Mouse (Mus musculus) left cerebral cortex, postnatal 36 days (tissue): ENCODE data around the gene Slc29a3. TPM values are rescaled to one million over a fixed set of nuclear protein-coding genes. Genes with fewer than 3 reads are reported as not detected.
A peak's percentile ranks its signal among the peaks of the same experiment; 100 is the strongest.
"Not testable (repeated sequence)": the region's sequence is repeated elsewhere in the genome, so short reads cannot be mapped to it uniquely, and the experiment has no call there.

Source experiments
- DNase-seq, 2 experiments: peaks; one replicate each; pipeline ENCODE4 v3.0.0; 2021 to 2022; ENCODE audit warnings: low spot score in 2 of 2, mixed read lengths in 1 of 2
- intact Hi-C: fragments of 180-260 bp; cut with DNase I; formaldehyde crosslinking; loops from one replicate; pipeline ENCODE4 v1.15.1; 2025
- total RNA-seq, 2 experiments: library from RNA; stranded (reverse); gene quantifications; 2 replicates each; pipeline ENCODE4 v1.2.3; 2021

Slc29a3 gene
- total RNA-seq, 2 experiments from 2014 or later: 15.5 to 18.4 TPM

DNA sequence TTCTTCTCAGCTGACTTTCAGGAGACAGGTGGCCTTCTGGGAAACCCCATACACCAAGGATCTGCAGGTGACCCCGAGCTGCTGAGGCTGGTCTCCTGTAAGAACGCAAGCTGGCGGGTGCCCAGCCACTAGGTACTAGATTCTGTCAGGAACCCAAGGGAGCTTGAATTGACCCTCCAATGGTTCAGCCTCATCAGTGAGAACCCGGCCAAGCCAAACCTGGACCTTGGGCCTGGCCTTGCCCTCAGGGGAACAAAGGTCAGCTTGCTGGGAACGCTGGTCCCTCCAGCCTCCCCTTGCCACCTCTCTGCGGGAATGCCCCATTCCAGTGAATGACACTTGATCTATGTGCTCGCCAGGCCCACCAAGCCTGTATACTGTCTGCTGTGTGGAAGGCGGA is 19.1 kb downstream of the Slc29a3 start:
- no peak for DNase-seq
- intact Hi-C loops: no loop called here

DNA sequence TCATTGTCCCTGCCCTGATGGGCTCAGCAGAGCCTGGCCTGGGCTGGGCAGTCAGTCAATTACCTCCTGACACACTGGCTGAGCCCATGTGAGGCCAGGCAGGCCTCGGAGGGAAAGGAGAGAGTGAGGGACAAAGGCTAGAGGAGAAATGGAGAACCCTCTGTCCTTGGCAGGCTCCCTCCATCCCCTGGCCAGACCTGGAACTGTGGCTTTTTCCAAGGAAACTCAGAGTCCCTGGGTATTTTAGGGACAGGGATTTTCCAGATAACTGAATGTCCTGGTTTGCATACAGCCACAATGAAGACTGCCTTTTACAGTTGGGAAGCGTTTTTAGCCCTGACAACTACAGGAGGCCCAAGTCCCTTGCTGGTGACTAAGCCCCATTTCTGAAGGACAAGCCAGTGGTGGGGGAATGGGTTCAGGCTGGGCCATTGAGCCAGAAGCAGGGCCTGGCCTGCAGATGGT is 20.2 kb downstream of the Slc29a3 start:
- DNase-seq: no peak

DNA sequence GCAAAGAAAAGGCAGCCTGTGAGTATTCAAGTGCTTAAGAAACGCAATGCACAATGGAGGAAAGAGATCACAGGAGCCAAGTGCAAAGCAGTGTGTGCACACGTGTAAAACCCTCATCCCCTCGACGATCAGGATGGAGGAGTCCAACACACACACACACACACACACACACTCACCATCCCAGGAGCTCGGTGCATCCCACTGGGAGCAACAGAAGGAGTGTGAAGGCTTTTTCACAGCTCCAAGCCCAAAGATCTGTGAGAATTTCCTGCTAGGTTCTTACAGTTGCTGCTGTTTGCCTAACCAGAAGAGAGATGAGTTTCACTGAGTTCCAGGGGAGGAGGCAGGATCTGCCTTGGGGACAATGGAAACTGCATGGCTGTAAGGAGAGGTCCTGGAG is 20.9 kb downstream of the Slc29a3 start:
- no peak for DNase-seq
- intact Hi-C loops: no loop called here

More for the DNA sequence above, 20.2 kb downstream of the Slc29a3 start:
- intact Hi-C loops: no loop called here

DNA sequence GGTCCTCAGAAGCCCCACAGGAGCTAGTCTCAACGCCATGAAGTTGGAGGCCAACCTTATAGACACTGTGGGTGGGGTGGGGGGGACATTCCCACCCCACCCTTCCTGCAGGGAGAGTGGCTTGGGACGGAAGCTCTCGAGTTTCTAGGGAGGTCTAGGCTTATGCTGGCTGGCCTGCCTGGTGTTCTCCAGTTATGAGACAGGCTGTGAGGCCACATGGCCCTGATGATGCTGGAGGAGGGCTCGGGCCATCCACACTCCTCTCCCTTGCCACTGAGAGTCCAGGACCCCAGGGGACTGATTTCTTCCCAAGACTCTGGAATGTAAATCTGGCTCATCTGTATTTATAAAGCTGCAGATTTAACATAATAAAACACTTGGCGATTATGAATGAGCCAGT is 25.3 kb downstream of the Slc29a3 start:
- intact Hi-C loops: no loop called here
- no peak for DNase-seq

DNA sequence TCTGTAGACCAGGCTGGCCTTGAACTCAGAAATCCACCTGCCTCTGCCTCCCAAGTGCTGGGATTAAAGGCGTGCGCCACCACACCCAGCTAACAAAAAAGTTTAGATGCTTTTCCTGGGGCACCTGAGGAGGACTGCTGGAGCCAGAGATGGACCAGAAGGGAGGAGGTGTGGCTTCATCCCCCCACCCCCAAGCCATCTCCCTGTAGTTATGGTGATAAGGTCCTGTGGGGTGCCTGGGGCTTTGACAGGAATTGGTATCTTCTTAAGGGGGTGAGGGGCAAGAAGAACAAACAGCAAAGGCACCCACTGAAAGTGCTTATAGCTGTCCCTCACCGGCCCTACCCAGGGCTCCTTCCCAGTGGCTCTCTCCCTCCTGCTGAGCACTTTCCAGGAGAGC is 25.7 kb downstream of the Slc29a3 start:
- intact Hi-C loops: no loop called here
- no peak for DNase-seq

DNA sequence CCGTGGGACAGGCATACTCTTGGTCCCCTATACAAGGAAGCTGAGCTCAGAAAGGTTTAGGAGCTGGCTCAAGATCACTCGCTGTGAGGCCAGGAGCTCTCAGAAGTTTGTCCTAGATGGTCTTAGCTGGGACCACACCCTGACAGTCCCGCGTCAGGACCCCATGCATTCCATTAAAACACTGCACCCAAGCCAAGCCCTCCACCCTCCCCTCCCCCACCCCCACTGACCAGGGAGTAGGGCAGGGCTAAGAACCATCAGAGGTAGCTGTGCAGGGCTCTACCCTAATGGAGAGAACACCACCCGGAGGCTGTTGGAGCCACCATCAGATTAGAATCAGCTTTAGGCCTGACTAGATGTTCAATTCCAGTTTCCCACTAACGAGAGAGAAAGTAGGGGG is 28.1 kb downstream of the Slc29a3 start:
- no peak for DNase-seq

DNA sequence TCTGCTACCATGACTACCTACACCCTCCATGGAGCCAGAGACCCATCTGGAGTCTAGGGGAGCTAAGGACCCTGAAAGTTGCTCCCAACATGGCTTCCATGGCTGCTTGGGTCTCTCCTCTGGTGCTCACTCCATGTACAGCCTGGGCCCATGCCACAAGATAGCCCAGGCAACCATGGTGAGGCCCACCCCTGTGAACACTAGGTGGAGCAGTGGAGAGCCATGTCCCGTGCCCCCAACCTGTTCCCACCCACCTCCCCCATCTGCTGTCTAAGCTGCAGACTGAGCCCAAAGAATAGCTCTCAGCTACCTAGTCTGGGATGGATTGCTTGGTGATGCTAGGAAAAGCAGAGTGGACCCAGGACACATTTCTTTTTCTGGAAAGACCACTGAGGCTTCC is 29.2 kb downstream of the Slc29a3 start:
- intact Hi-C loops: no loop called here
- DNase-seq: no peak

More for the DNA sequence above, 28.1 kb downstream of the Slc29a3 start:
- intact Hi-C loops: no loop called here

DNA sequence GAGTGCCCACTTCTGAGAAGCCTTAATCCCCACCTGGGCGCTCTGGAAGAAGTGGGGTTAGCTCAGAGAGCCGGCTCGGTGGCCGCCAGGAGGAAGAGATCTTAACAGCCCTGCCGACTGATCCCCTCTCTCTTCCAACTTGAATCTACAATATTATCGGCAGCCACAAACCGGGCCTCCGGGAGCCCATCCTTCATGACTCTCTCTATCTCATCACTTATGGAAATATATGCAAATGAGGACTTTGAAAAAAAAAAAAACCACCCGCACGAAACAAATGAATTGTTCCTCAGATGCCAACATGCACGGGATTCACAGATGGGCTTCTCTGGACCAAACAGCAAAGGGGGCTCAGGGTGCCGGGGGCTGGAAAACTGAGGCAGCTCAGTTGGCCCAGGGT is 31.0 kb downstream of the Slc29a3 start:
- intact Hi-C loops: no loop called here
- DNase-seq: no peak

DNA sequence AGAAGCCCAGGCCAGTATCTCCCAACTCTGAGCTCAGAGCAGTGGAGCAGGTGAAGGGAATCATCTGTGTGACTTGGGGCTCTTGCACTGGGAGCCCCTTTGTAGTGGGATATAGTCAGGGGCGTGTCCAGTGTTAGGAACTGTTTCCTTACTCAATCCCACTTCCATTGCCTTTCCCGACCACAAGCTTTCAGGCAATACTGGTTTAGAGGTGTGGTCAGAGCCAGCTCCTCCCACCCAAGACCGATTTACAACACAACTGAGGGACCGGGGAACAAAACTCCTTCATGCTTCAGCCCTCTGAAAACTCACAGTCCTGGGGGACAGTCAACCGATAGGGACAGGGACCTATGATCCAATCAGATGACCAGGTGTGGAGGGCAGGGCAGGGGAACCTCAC is 32.1 kb downstream of the Slc29a3 start:
- intact Hi-C loops: no loop called here
- DNase-seq: no peak

DNA sequence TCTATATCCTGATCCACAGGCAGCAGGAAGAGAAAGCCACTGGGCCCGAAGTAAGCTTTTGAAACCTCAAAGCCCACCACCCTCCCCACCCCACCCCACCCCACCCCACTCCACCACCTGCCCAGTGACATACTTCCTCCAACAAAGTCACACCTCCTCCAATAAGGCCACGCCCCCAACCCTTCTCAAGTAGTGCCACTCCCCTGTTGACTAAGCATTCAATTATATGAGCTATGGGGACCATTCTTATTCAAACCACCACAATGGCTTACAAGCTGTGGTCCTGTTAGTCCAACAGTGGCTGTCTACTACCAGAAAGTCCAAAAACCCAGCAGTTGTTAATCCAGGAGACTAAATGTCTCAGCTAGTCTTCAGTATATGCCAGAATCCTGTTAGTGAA is 34.1 kb downstream of the Slc29a3 start:
- intact Hi-C loops: no loop called here

DNA sequence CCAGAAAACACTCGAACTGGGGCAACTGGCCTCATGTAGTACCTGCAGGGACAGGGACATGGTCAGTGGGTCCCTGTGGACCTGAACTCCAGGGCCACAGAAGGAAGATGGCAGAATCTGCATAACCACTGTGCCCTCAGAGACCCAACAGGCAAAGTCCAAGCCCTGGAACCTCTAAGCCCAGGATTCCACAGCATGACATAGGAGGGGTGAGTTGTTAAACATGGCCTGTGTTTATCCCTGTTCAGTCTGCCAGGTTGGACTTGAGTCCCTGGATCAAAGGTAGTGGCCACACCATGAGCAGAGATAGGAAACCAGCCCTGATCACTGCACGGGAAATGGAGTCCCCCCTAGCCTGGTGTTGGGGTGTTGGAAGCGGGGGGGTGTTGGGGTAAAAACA is 36.1 kb downstream of the Slc29a3 start:
- intact Hi-C loops: no loop called here
- no peak for DNase-seq

More for the DNA sequence above, 34.1 kb downstream of the Slc29a3 start:
- no peak for DNase-seq

DNA sequence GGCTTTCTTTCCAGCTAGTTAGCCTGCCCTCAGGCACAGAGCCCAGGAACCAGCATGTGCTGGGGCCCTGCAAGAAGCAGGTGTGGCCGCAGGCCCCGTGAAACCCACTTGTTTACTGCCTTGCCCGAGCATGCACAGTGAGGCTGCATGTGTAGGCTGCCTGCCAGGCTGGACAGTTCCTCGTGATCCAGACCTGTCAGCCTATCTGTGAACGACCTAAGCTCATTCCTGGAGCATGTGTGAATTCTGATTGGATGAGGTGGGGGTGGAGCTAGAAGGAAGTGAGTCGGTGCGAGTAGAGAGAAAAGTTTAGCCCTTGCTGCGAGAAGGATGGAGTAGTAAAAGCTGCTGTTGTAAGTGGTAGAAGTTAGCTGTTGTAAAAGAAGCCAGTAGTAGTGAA is 40.3 kb downstream of the Slc29a3 start:
- DNase-seq, intact Hi-C loops: not testable (repeated sequence)

DNA sequence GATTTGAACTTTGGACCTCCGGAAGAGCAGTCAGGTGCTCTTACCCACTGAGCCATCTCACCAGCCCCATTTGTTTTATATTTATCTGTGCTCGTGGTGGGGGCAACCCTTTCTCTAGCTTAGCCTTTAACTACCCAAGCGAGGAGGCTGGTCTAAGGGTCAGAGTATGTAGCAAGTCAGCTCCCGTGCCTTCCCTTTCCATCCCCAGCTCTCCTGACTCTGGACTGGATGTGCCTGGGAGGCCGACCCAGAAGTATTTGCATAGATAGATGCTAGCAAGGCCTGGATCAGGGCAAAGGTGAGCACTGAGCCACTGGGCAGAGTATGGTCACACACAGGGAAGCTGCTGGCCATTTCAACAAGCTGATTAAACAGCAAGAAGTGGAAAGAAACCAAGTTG is 43.8 kb downstream of the Slc29a3 start:
- intact Hi-C loops: no loop called here
- DNase-seq: no peak

DNA sequence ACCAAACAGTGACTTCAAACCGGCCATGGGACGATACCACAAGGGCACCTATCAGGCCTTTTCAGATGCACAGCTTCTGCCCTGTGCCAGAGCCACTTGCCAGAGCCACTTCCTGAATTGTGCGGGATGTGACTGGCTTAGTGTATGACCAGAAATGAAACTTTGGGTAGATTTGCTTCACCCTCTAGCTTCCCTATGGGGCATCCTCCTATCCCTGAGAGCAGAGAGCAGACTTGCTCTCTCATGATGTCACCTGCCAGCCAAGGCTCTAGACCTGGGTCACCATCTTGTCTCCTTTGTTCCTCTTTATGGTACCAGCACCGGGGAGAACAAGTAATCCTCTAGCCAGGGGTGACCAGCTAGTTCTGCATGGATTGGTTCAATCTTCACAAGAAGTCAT is 46.3 kb downstream of the Slc29a3 start:
- intact Hi-C loops: no loop called here
- no peak for DNase-seq

DNA sequence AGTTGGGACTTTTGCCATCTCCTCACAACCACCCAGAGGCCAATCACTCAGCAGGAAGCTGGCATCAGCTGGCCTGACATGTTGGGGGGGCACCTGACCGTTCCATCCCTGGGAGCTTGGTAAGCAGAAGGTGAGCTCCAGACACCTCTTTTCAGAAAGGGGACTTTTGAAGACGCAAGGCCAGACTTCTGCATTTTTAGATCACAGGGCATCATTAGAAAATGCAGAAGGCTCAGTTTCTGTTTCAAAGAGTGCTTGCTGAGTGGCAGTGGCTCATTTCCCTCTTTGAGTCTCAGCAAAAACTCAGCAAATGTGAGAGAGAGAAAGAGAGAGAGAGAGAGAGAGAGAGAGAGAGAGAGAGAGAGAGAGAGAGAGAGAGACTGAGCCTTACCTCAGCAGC is 47.5 kb downstream of the Slc29a3 start:
- intact Hi-C loops: no loop called here
- no peak for DNase-seq

DNA sequence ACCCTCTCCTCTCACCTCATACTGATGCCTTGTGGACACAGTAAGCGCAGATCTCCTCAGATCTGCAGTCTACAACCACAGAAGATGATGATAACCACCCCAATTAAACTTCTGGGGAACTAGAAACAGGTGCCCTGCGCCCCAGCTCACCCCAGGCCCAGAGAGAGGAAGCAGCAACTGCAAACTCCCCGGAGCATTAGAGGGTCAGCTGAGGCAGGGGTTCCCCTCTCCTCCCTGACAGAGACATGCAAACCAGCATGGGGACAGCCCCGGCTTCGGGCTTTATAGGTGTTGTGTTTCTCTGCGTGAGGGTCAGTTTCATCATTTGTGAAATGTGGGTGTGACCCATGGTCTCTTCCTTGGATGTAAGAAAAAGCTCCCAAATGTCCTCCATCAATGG is 54.8 kb downstream of the Slc29a3 start:
- no peak for DNase-seq
- intact Hi-C loops: loop anchor here (2.0 to 5.0 kb wide), 3 partner anchors 60 to 390 kb away; no protein-coding TSS in a partner anchor

DNA sequence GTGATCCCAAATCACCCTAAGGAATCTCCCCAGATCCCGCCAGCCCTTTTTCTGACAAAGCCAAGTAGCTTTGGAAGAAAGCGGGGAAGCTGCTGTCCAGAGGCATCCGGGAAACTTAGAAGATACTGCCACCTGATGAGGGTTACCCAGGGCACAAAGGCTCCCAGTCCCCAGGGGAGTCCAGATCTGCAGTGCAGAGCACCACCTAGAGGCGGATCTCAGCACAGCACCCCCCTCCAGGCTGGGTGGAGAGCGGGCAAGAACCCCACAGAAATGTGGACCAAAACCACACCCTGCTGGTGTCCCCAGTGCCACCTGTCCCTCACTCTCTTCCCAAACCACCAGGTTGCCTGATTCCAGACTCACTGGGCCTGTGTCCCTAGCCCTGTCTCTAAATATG is 55.6 kb downstream of the Slc29a3 start:
- intact Hi-C loops: loop anchor here (2.0 to 5.0 kb wide), 3 partner anchors 60 to 390 kb away; no protein-coding TSS in a partner anchor
- DNase-seq: peak; percentile 40 to 46

DNA sequence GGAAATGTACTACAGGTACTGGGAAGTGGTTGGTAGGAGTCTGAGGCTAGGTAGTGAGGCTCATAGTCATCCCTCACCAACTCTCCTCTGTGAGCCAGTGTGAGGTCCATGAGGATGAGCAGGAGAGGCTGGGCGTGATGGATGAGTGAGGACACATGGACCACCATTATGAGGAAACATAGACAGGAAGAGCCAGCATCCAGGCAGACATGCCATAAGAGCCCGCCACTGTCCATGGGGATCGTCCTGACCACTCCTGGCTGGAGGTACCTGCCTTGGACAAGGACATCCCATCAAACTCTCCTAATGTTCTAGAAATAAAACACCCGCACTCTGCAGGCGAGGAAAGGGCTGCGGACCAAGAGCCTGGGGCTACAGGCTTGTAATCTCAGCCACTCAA is 56.2 kb downstream of the Slc29a3 start, which contains the start of gene Cdh23:
Gene Cdh23 (minus strand): TSS at position 101 of the 400 bp plus-strand sequence.
- intact Hi-C loops: loop anchor here (2.0 to 5.0 kb wide), 3 partner anchors 61 to 389 kb away; no protein-coding TSS in a partner anchor

DNA sequence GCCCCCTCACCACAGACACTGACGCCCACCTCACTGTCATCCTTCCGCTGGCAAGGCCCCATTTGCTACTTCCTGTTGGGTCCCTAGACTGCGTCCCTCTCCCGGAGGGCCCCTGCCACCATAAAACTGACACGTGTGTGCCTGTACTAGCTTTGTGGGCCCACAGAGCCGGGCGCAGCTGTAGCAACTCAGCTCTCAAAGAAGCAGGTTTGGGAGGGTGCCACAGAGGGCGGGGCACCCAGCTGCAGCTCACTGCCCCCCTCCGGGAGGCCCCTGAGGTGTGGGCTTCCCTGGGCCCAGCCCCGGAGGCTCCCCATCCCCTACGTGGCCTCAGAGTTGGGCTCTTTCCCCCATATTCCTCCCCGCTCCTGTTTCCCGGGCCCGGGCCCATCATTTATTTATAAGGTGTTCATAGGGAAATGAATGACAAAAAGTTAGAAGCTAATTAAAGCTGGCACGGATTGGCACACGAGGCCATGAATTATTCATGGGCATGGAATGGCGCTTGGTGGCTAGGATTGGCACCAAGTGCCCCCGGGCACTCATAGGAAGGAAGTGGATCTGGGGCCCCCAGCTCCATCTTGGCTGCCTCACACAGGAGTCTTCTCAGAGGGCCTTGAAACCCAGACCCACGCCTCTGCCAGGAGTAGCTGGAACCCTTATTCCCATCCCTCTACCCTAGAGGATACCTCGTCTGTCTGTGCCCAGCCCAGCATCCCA is 60.8 kb downstream of the Slc29a3 start:
- intact Hi-C loops: no loop called here
- DNase-seq: no peak

More for the DNA sequence above, 56.2 kb downstream of the Slc29a3 start, which contains the start of gene Cdh23:
- DNase-seq: no peak

DNA sequence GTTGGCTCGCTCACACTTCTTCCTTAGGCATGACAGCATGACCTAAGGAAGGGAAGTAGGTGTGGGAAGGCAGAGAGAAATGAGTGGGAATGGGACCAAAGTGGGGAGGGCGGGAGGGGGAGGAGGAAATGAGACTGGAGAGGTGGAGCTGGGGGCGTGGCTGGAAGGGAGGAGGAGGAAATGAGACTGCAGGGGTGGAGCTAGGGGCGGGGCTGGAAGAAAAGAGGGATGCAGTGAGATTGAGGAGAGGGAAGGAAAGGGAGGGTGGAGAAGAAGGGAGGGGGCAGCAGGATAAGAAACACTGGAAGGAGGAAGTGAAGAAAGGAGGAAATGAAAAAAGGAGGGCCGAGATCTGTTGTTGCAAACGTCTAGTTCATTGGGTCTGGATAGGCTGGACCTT is 61.6 kb downstream of the Slc29a3 start:
- no peak for DNase-seq
- intact Hi-C loops: no loop called here

DNA sequence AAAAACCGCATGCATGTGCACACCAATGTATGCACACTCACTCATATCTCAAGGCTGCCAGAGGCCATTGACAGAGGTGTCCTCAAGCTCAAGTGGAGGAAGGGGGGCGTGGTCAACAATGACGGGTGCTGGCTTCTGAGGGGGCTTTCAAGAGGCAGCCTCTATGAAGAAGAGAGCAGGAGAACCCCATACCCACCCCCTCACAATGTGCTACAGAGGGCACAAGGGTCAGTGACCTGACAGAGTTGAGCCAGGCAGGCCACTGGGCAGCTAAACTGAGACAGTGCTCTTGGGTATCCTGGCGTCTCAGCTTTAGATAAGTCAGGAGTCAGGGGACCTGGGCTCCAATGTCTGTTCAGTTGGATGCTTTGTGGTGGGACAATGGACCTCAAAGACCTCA is 63.2 kb downstream of the Slc29a3 start:
- no peak for DNase-seq
- intact Hi-C loops: no loop called here
